Mouse (Mus musculus): Measurements from ENCODE around the gene Mast1.
A peak's percentile ranks its signal among the peaks of the same experiment; 100 is the strongest.

Mast1 gene

GRCm38 (mm10) chr8:84973079-84973478 lies 35.9 kb upstream of the Mast1 start:
- no peak for DNase-seq

DNA sequence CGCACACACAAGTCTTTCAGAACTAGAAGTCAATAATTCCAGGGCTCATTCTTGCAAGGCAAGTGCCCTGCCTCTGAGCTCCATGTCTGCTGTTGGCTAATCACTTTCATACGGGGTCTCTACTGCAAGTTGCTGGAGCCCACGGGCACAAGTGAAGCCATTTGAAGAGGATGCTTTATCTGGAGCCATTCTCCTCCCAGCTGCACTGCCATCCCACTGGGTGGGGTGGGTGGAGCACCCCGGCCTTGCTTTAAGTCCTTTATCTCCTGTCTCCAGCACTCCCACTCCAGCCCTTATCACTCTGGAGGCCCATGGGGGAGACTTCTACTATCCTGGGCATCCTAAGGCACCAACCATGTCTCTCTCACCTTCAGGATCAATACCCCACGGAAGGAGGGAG lies 33.8 kb upstream of the Mast1 start:
- no peak for DNase-seq

DNA sequence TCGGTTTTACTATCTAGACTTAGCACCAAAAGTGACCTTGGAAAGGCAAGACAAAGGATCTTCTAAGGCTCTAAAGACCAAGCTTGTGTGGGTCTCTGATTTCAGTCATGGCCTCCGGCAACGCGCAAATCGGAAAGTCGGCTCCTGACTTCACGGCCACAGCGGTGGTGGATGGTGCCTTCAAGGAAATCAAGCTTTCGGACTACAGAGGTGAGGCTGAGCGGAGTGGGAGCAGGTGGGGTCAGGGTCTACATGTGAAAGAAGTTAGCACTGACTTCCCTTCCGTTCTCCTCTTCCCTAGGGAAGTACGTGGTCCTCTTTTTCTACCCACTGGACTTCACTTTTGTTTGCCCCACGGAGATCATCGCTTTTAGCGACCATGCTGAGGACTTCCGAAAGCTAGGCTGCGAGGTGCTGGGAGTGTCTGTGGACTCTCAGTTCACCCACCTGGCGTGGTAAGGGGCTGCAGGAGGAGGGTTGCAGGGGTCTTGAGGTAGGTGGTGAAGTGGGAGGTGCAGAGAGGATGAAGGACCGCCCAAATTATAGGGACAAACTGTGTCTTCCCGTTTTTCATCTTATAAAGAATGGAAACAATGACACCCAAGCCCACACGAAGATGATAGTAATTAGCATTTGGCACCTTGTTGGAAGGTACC lies 33.1 kb upstream of the Mast1 start:
- DNase-seq, result no peak

- peak; percentile 80 for DNase-seq
Observed at GRCm38 (mm10) chr8:84969241-84970134, 32.3 kb upstream of the Mast1 start, which contains the start of the genes Gm49661, Prdx2 and Rnaseh2a. Gene Gm49661 (minus strand): TSS chr8:84969433. Gene Prdx2 (plus strand): TSS chr8:84969587. Gene Rnaseh2a (minus strand): TSS chr8:84969767.

GRCm38 (mm10) chr8:84968650-84969049 lies 31.5 kb upstream of the Mast1 start:
- DNase-seq, result no peak

- no peak for DNase-seq
Observed at GRCm38 (mm10) chr8:84967532-84968304, 30.6 kb upstream of the Mast1 start.

- DNase-seq, result no peak
Observed at GRCm38 (mm10) chr8:84966603-84967002, 29.4 kb upstream of the Mast1 start.

DNA sequence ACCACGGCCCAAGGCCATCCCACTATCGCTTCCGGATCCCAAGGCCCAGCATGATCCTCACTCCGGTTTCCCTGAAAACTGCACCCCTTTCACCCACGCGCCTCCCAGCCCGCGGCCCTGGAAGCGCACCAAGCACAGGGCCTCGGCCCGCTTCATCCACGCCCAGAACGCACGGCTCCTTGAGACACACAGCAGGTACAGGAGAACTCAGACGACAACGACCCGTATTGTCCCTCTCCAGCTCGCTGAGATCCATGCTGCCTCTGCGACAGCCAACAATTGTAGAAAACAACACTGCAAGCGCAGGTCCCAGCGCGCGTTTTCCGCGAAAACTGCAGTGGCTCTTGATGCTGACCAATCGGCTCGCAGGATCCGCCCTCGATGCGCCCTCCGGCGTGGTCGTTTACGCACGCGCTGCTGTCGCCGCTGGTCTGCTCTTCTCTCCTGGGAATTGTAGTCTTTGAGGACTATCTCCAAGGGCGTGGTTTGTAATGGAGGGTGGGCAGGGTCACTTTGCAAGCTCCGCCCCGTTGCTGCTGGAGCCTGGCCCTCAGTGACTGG lies 28.7 kb upstream of the Mast1 start:
- DNase-seq, result peak; percentile 86

DNA sequence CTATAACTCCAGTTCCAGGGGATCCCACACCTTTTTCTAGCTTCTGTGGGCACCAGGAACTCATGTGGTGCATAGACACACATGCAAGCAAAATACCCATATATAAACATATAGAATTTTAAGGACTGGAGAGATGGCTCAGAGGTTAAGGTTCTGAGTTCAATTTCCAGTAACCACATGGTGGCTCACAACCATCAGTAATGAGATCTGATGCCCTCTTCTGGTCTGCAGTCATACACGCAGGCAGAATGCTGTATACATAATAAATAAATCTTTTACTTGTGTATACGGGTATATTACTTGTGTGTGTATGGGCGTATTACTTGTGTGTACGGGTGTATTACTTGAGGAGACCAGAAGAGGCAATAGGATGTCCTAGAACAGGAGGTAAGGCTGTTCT lies 26.8 kb upstream of the Mast1 start:
- DNase-seq, result no peak

DNA sequence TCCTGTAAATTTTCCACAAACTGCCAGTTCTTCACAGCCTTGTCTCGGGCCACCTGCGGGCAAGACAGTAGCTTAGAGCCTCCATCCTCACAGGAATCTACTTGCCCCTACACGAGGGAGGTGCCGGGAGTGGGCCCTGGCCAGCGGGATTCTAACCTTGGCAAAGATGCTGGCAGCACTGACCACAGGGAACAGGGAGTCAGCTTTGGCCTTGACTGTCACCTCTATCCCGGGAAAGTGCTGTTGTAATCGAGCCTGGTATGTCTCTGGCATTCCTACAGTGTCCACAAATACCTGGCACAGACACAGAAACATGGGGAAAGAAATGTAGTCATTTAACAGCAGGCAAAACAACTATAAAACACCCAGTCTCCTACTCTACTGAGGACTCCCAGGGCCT lies 22.7 kb upstream of the Mast1 start:
- DNase-seq, result no peak

DNA sequence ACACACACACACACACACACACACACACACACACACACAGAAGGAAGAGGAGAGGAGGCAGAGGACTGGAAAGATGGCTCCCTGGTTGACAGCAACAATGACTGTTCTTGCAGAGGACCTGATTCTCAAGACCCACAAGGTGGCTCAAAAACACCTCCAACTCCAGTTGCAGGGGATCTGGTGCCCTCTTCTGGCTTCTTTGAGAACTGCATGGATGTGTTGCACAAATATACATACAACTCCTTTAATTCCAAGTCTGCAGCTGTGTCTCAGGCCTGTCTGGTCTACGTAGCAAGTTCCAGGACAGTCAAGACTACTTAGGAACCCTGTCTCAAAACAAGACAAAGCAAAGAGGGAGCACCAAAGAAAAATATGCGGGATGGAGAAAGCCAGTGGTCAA lies 19.6 kb upstream of the Mast1 start:
- DNase-seq, result peak; percentile 85

DNA sequence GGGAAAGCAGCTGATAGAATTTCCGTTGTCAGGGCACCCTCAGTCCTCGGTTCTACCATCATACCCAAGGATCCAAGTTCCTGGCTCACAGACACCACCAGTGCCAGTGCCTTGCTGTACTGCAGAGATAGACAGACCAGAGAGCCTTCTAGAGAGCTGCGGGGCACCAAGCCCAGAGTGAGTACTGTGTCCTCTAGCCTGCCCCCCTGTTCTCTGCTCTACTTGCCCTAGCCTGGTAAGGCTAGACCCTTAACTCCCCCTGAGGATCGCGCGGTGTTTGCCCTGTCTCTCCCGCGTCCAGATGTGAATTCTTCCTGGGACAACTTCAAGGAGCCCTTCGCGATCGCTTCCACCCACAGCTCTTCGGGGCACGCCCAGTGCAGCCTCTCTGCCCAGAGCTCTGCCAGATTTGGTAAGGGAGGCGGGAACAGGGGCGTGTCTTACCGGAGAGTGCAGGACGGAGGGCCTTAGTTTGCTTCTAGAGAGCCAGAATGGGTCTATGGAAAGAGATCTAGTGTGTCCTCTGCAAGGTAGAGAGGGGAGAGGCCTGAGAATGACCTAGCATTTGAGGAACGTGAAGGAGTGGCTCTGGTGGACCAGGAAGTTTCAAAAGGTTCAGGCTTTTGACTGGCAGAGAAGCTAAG lies 15.6 kb upstream of the Mast1 start:
- DNase-seq, result no peak

GRCm38 (mm10) chr8:84949753-84950152 lies 12.6 kb upstream of the Mast1 start:
- DNase-seq, result no peak

DNA sequence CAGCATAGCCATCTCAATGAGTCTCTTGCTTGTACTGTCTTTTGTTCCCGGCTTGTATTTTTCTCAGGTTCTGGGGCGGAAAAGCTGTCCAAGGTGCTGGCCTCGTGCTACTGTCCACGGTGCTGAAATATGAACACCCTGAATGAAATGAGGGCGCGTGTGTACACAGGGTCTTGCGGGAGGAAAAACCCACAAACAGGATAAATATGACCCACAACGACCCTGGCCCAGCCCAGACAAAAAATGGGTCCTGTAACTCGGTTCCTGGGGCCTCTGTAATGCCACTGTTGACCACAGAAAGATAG lies 10.0 kb upstream of the Mast1 start:
- no peak for DNase-seq

DNA sequence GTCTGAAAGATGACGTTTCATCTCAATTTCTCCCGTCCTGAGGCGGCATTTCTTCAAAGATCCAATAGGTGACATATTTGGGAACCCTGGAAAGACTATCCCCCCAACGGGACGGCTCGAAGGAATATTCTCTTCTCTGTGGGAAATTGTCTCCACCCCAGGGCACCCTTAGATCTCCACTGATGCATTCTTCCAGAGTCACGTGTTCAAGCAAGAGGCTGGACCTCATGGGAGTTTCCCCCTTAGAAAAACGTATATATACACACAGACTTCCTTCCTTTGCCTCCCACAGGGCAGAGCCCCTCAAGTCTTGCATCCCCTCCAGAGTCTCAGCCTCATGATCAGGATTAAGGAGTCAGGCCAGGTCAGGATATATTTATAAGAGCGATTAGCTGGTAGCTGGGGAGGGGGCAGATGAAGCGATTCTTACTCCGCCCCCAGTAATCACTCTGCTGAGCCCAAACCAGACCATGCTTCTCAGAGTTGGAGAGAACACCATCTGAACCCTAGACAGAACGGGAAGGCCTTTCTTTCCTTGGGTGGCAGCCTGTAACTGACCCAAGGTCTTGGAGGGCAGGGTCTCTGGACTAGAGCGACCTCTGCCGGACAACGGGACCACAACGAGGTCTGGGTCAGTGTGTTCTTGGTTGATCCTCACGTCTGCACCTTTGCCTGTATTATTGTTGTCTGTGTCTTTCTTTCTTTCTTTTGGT lies 9.5 kb upstream of the Mast1 start, which contains the start of gene Rtbdn:
Rtbdn (plus strand) TSS at position 464 of the 713 bp plus-strand sequence.
- peak; percentile 47 for DNase-seq

- DNase-seq, result peak; percentile 74
Observed at GRCm38 (mm10) chr8:84945633-84946527, 8.7 kb upstream of the Mast1 start.

GRCm38 (mm10) chr8:84945235-84945632 lies 8.1 kb upstream of the Mast1 start:
- DNase-seq, result peak; percentile 73

DNA sequence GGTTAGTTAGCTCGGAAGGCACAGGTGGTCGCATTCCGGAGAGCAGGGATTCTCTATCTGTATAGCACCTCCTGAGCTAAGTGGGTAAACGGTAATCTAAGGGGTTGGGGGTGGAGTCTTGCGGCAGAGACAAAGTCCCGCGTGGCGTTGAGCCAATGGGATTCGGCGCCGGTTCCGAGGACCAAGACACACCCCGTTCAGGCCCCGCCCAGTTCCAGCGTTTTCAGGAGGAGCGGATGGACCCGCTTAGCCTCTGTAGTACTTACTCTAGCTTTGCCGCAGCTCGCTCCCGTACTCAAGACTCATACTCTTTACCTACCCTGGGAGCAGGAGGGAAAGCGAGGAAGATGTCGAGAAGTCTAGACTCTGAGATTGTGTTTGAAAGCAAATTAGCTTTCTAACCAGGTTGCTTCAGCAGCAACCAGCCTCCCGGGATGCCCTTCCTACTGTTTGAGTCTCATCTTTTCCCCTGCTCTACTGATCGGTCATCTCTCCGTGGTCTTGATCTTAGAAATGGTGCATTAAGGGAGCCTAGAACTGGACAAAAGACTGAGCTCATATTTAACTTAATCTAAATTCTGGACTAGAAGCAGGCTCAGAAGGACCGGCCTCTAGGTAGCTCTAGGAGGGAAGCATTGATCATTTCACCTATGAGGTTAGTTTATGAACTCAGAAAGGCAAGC lies 7.5 kb upstream of the Mast1 start:
- peak; percentile 82 for DNase-seq

DNA sequence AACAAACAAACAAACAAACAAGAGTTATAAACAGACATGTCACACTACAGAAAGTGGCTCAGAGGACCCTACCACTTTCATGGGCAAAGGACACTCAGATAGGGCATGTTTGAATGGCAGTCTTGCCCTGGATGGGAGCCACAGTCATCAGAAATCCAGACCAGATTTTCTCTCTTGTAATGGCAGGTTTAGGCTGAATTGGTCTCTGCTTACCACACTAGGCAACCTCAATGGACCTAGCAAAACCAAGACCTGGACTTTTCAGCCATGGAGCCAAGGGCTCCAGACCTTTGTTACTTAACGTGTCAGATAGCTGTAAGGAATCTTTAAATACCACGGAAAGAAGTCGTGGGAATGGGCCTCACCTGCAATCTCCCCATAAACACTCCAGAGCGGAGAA lies 6.5 kb upstream of the Mast1 start:
- DNase-seq, result no peak
